Mouse (Mus musculus): ENCODE data around the gene Kcna10. TPM values are rescaled to one million over a fixed set of nuclear protein-coding genes. Genes with fewer than 3 reads are reported as not detected.

The Kcna10 gene
- polyA plus RNA-seq, 1 experiment from 2014 or later, result not detected

- Histone ChIP-seq H3K4me2 (ENCODE audit: low read depth, low read length, severe bottlenecking) (no peak overlapping the region), H3K9ac (ENCODE audit: low read length) (no peak overlapping the region), H3K9me3 (ENCODE audit: control insufficient read depth, low read length) (no peaks in the 10 kb centered on the region), H3K27me3 (ENCODE audit: control insufficient read depth, insufficient read depth, low read length) (no peaks in the 10 kb centered on the region), H3K4me1 (replicated peaks; ENCODE audit: control insufficient read depth, insufficient read depth, low read length) (no peaks in the 10 kb centered on the region; the same call in 1 of the 2 replicates), H3K4me3 (ENCODE audit: low read depth, low read length) (no peak overlapping the region), H3K36me3 (ENCODE audit: control insufficient read depth, insufficient read depth, low read length) (no peaks in the 10 kb centered on the region), H3K27ac (ENCODE audit: low read depth, low read length) (no peak overlapping the region)
- ATAC-seq (replicated peaks; ENCODE audit: low FRiP score), result 0 out of 2 replicates have a peak, but pooled peaks have one; percentile 14
- no peak for DNase-seq (ENCODE audit: low spot score)
- 55% methylated on average over 4 of the region's 4 CpGs for WGBS
These were observed 23.8 kb downstream of the Kcna10 start for GRCm38 (mm10) chr3:107206490-107207150.

- ATAC-seq (replicated peaks; ENCODE audit: low FRiP score) (no peak), DNase-seq (ENCODE audit: low spot score) (no peak)
- Histone ChIP-seq H3K4me1 (replicated peaks; ENCODE audit: control insufficient read depth, insufficient read depth, low read length) (no peaks in the 10 kb centered on the region; the same call in 1 of the 2 replicates), H3K27ac (ENCODE audit: low read depth, low read length) (no peak overlapping the region), H3K4me2 (ENCODE audit: low read depth, low read length, severe bottlenecking) (no peak overlapping the region), H3K27me3 (ENCODE audit: control insufficient read depth, insufficient read depth, low read length) (no peaks in the 10 kb centered on the region), H3K9ac (ENCODE audit: low read length) (no peak overlapping the region), H3K9me3 (ENCODE audit: control insufficient read depth, low read length) (no peaks in the 10 kb centered on the region), H3K4me3 (ENCODE audit: low read depth, low read length) (no peak overlapping the region), H3K36me3 (ENCODE audit: control insufficient read depth, insufficient read depth, low read length) (no peaks in the 10 kb centered on the region)
- 76% methylated on average over 7 of the region's 7 CpGs for WGBS
These were observed 24.9 kb downstream of the Kcna10 start for GRCm38 (mm10) chr3:107207625-107208253.

GRCm38 (mm10) chr3:107214606-107215005 lies 31.8 kb downstream of the Kcna10 start:
- no peaks in the 10 kb centered on the region for H3K36me3 ChIP-seq (ENCODE audit: control insufficient read depth, insufficient read depth, low read length)
- no peak overlapping the region for H3K4me2 ChIP-seq (ENCODE audit: low read depth, low read length, severe bottlenecking)
- H3K27ac ChIP-seq (ENCODE audit: low read depth, low read length), result no peak overlapping the region
- no peaks in the 10 kb centered on the region for H3K27me3 ChIP-seq (ENCODE audit: control insufficient read depth, insufficient read depth, low read length)
- ATAC-seq (replicated peaks; ENCODE audit: low FRiP score) (no peak), DNase-seq (ENCODE audit: low spot score) (no peak)
- no peak overlapping the region for H3K9ac ChIP-seq (ENCODE audit: low read length)
- H3K9me3 ChIP-seq (ENCODE audit: control insufficient read depth, low read length), result no peaks in the 10 kb centered on the region
- no peaks in the 10 kb centered on the region for H3K4me1 ChIP-seq (replicated peaks; ENCODE audit: control insufficient read depth, insufficient read depth, low read length)
- WGBS, result 85% methylated on average over 5 of the region's 5 CpGs
- no peak overlapping the region for H3K4me3 ChIP-seq (ENCODE audit: low read depth, low read length)

- Histone ChIP-seq H3K27me3 (ENCODE audit: control insufficient read depth, insufficient read depth, low read length) (no peaks in the 10 kb centered on the region), H3K4me2 (ENCODE audit: low read depth, low read length, severe bottlenecking) (no peak overlapping the region), H3K9ac (ENCODE audit: low read length) (no peak overlapping the region), H3K27ac (ENCODE audit: low read depth, low read length) (no peak overlapping the region), H3K4me3 (ENCODE audit: low read depth, low read length) (no peak overlapping the region), H3K4me1 (replicated peaks; ENCODE audit: control insufficient read depth, insufficient read depth, low read length) (no peaks in the 10 kb centered on the region), H3K9me3 (ENCODE audit: control insufficient read depth, low read length) (no peaks in the 10 kb centered on the region), H3K36me3 (ENCODE audit: control insufficient read depth, insufficient read depth, low read length) (no peaks in the 10 kb centered on the region)
- no peak for DNase-seq (ENCODE audit: low spot score)
- no peak for ATAC-seq (replicated peaks; ENCODE audit: low FRiP score)
- 78% methylated on average over 8 of the region's 8 CpGs for WGBS
These were observed 33.7 kb downstream of the Kcna10 start for GRCm38 (mm10) chr3:107216400-107217100.

GRCm38 (mm10) chr3:107217101-107217480 lies 34.2 kb downstream of the Kcna10 start:
- no peak for DNase-seq (ENCODE audit: low spot score)
- no peaks in the 10 kb centered on the region for H3K9me3 ChIP-seq (ENCODE audit: control insufficient read depth, low read length)
- H3K9ac ChIP-seq (ENCODE audit: low read length), result no peak overlapping the region
- ATAC-seq (replicated peaks; ENCODE audit: low FRiP score), result no peak
- H3K4me2 ChIP-seq (ENCODE audit: low read depth, low read length, severe bottlenecking), result no peak overlapping the region
- no peaks in the 10 kb centered on the region for H3K36me3 ChIP-seq (ENCODE audit: control insufficient read depth, insufficient read depth, low read length)
- H3K27ac ChIP-seq (ENCODE audit: low read depth, low read length), result no peak overlapping the region
- no peak overlapping the region for H3K4me3 ChIP-seq (ENCODE audit: low read depth, low read length)
- H3K27me3 ChIP-seq (ENCODE audit: control insufficient read depth, insufficient read depth, low read length), result no peaks in the 10 kb centered on the region
- H3K4me1 ChIP-seq (replicated peaks; ENCODE audit: control insufficient read depth, insufficient read depth, low read length), result no peaks in the 10 kb centered on the region
- 86% methylated on average over 3 of the region's 3 CpGs for WGBS

GRCm38 (mm10) chr3:107218572-107218971 lies 35.7 kb downstream of the Kcna10 start:
- Histone ChIP-seq H3K9ac (ENCODE audit: low read length) (no peak overlapping the region), H3K27ac (ENCODE audit: low read depth, low read length) (no peak overlapping the region), H3K4me2 (ENCODE audit: low read depth, low read length, severe bottlenecking) (no peak overlapping the region), H3K4me3 (ENCODE audit: low read depth, low read length) (no peak overlapping the region), H3K9me3 (ENCODE audit: control insufficient read depth, low read length) (no peaks in the 10 kb centered on the region), H3K27me3 (ENCODE audit: control insufficient read depth, insufficient read depth, low read length) (no peaks in the 10 kb centered on the region), H3K4me1 (replicated peaks; ENCODE audit: control insufficient read depth, insufficient read depth, low read length) (no peaks in the 10 kb centered on the region), H3K36me3 (ENCODE audit: control insufficient read depth, insufficient read depth, low read length) (no peaks in the 10 kb centered on the region)
- DNase-seq (ENCODE audit: low spot score), result no peak
- WGBS, result 93% methylated on average over 7 of the region's 7 CpGs
- ATAC-seq (replicated peaks; ENCODE audit: low FRiP score), result no peak

- Histone ChIP-seq H3K27me3 (ENCODE audit: control insufficient read depth, insufficient read depth, low read length) (no peaks in the 10 kb centered on the region), H3K36me3 (ENCODE audit: control insufficient read depth, insufficient read depth, low read length) (no peaks in the 10 kb centered on the region), H3K4me3 (ENCODE audit: low read depth, low read length) (no peak within 1 kb of the TSS), H3K9ac (ENCODE audit: low read length) (no peak within 1 kb of the TSS), H3K9me3 (ENCODE audit: control insufficient read depth, low read length) (no peaks in the 10 kb centered on the region), H3K27ac (ENCODE audit: low read depth, low read length) (no peak within 1 kb of the TSS), H3K4me2 (ENCODE audit: low read depth, low read length, severe bottlenecking) (no peak within 1 kb of the TSS), H3K4me1 (replicated peaks; ENCODE audit: control insufficient read depth, insufficient read depth, low read length) (no peaks in the 10 kb centered on the region)
- WGBS, result 91% methylated on average over 10 of the region's 10 CpGs
- DNase-seq (ENCODE audit: low spot score) (no peak), ATAC-seq (replicated peaks; ENCODE audit: low FRiP score) (no peak)
These were observed 38.8 kb downstream of the Kcna10 start, which contains the start of gene Cym for GRCm38 (mm10) chr3:107221608-107222007. Gene Cym (minus strand): TSS chr3:107221732.

- Histone ChIP-seq H3K27me3 (ENCODE audit: control insufficient read depth, insufficient read depth, low read length) (no peaks in the 10 kb centered on the region), H3K9ac (ENCODE audit: low read length) (no peak overlapping the region), H3K36me3 (ENCODE audit: control insufficient read depth, insufficient read depth, low read length) (no peaks in the 10 kb centered on the region), H3K4me3 (ENCODE audit: low read depth, low read length) (no peak overlapping the region), H3K4me1 (replicated peaks; ENCODE audit: control insufficient read depth, insufficient read depth, low read length) (no peaks in the 10 kb centered on the region), H3K9me3 (ENCODE audit: control insufficient read depth, low read length) (no peaks in the 10 kb centered on the region), H3K27ac (ENCODE audit: low read depth, low read length) (no peak overlapping the region), H3K4me2 (ENCODE audit: low read depth, low read length, severe bottlenecking) (no peak overlapping the region)
- 55% methylated on average over 1 of the region's 1 CpGs for WGBS
- DNase-seq (ENCODE audit: low spot score), result no peak
- no peak for ATAC-seq (replicated peaks; ENCODE audit: low FRiP score)
These were observed 40.4 kb downstream of the Kcna10 start for GRCm38 (mm10) chr3:107223230-107223629.

Measured in forebrain, embryonic 11.5 days (tissue).